Mouse (Mus musculus): ENCODE data around the gene Bcl3. TPM values are rescaled to one million over a fixed set of nuclear protein-coding genes. Genes with fewer than 3 reads are reported as not detected.

The Bcl3 gene
- polyA plus RNA-seq, 1 experiment from 2014 or later: 0.64 TPM

GRCm38 (mm10) chr7:19829694-19830093, 7.1 kb upstream of the Bcl3 start:
- ATAC-seq (ENCODE audit: low FRiP score, low read depth): no peak
- no peak overlapping the region for H3K4me2 ChIP-seq (replicated peaks)
- no peak overlapping the region for H3K9ac ChIP-seq (replicated peaks)
- H3K9me3 ChIP-seq: no peaks in the 10 kb centered on the region
- no peak overlapping the region for H3K27ac ChIP-seq (replicated peaks)
- WGBS: 89% methylated on average over 3 of the region's 3 CpGs
- no peaks in the 10 kb centered on the region for H3K36me3 ChIP-seq
- H3K27me3 ChIP-seq: peaks cover 9% of the 10 kb centered on the region; the same call in 1 of the 2 replicates
- H3K4me3 ChIP-seq: no peak overlapping the region
- H3K4me1 ChIP-seq: 0 out of 2 replicates have a peak, but pooled peaks cover 3% of the 10 kb centered on the region

DNA sequence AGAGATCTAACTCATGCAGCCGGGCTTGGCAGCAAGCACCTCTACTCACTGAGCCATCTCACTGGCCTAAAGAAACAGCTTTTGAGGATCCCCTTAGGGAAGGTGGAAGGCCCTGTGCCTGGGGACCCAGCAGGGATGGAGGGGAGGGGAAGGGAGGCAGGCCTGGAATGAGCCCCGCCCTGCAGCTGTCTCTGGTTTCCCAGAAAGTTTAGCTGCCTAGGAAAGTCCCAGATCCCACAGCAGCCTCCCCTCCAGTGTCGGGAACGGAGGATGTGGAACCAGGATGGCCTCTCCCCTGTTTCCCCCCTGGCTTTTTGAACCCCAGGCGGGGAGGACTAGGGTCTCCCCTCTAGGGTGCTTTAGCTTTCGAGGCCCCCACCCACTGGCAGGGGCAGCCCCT, 4.2 kb upstream of the Bcl3 start:
- no peak overlapping the region for H3K4me2 ChIP-seq (replicated peaks)
- H3K4me3 ChIP-seq: no peak overlapping the region
- H3K36me3 ChIP-seq: no peaks in the 10 kb centered on the region
- no peak overlapping the region; the same call in 1 of the 2 replicates for H3K9ac ChIP-seq (replicated peaks)
- peaks cover 36% of the 10 kb centered on the region for H3K27me3 ChIP-seq
- no peak for ATAC-seq (ENCODE audit: low FRiP score, low read depth)
- 22% methylated on average over 6 of the region's 6 CpGs for WGBS
- H3K27ac ChIP-seq (replicated peaks): no peak overlapping the region
- H3K4me1 ChIP-seq: peaks cover 17% of the 10 kb centered on the region; the same call in 1 of the 2 replicates
- no peaks in the 10 kb centered on the region for H3K9me3 ChIP-seq

DNA sequence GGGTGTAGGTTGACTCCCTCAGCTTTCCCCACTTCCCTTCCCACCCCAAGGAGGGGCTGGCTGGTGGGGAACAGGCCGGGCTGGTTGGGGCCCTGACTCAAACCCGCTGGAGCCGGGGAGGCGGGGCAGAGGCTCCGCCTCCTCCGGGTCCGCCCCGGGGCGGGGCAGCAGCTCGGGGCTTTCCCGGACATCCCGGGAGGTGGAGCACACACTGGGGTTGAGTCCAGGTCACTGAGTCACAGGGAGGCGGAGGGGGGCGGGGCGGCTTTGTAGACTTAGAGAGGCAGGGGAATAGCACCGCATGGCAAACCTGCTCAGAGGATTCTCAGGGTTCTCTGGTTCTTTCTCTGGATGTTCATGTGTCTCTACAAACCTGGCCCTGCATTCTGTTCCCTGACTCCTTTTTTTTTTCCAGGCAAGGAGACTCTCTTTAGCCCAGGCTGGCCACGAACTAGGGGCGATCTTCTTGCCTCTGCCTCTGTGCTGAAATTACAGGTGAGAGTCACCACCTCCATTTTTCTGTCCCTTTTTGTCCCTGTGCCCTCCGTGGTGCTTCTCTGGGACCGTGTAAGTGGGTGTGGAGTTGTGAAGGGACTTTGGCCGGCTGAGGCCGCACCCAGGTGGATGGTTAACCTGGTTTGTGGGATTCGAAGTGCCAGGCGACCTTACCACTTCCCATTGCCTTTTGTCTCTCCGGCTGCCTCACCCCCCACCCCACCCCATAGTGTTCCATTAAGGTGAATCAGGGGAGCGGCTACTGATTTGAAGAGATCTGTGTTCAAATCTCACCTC, 1.8 kb upstream of the Bcl3 start:
- Histone ChIP-seq H3K9me3 (peaks cover 7% of the 10 kb centered on the region; the same call in 1 of the 2 replicates), H3K4me3 (no peak overlapping the region), H3K4me2 (replicated peaks) (peak overlapping the region; percentile 26), H3K9ac (replicated peaks) (no peak overlapping the region), H3K4me1 (peaks cover 14% of the 10 kb centered on the region; the same call in 1 of the 2 replicates), H3K27me3 (peaks cover 44% of the 10 kb centered on the region), H3K27ac (replicated peaks) (no peak overlapping the region), H3K36me3 (no peaks in the 10 kb centered on the region)
- ATAC-seq (ENCODE audit: low FRiP score, low read depth): peak; percentile 21; the same call in 1 of the 2 replicates
- WGBS: 22% methylated on average over 25 of the region's 26 CpGs

- Histone ChIP-seq H3K27ac (replicated peaks) (no peak overlapping the region), H3K9me3 (peaks cover 7% of the 10 kb centered on the region; the same call in 1 of the 2 replicates), H3K27me3 (peaks cover 53% of the 10 kb centered on the region), H3K36me3 (no peaks in the 10 kb centered on the region), H3K4me3 (no peak overlapping the region), H3K9ac (replicated peaks) (no peak overlapping the region), H3K4me2 (replicated peaks) (peak overlapping the region; percentile 26), H3K4me1 (peaks cover 14% of the 10 kb centered on the region; the same call in 1 of the 2 replicates)
- ATAC-seq (ENCODE audit: low FRiP score, low read depth): no peak; the same call in 1 of the 2 replicates
- 23% methylated on average over 16 of the region's 16 CpGs for WGBS
These were observed 949 bp upstream of the Bcl3 start for GRCm38 (mm10) chr7:19823256-19824181.

GRCm38 (mm10) chr7:19822193-19822592, 377 bp downstream of the Bcl3 start:
- no peak for ATAC-seq (ENCODE audit: low FRiP score, low read depth)
- Histone ChIP-seq H3K9ac (replicated peaks) (peak overlapping the region; percentile 41; the same call in 1 of the 2 replicates), H3K36me3 (no peaks in the 10 kb centered on the region), H3K4me3 (peak overlapping the region; percentile 37), H3K27ac (replicated peaks) (no peak overlapping the region), H3K9me3 (peaks cover 7% of the 10 kb centered on the region; the same call in 1 of the 2 replicates), H3K4me1 (peaks cover 23% of the 10 kb centered on the region), H3K4me2 (replicated peaks) (peak overlapping the region; percentile 50), H3K27me3 (peaks cover 58% of the 10 kb centered on the region)
- 5% methylated on average over 20 of the region's 20 CpGs for WGBS

- Histone ChIP-seq H3K4me2 (replicated peaks) (no peak overlapping the region), H3K27me3 (peaks cover 63% of the 10 kb centered on the region), H3K4me1 (peaks cover 28% of the 10 kb centered on the region), H3K36me3 (no peaks in the 10 kb centered on the region), H3K9ac (replicated peaks) (no peak overlapping the region), H3K9me3 (peaks cover 7% of the 10 kb centered on the region; the same call in 1 of the 2 replicates), H3K27ac (replicated peaks) (no peak overlapping the region), H3K4me3 (no peak overlapping the region)
- no peak for ATAC-seq (ENCODE audit: low FRiP score, low read depth)
- whole genome bisulfite sequencing: 54% methylated on average over 7 of the region's 7 CpGs
These were observed 937 bp downstream of the Bcl3 start for GRCm38 (mm10) chr7:19821633-19822032.

DNA sequence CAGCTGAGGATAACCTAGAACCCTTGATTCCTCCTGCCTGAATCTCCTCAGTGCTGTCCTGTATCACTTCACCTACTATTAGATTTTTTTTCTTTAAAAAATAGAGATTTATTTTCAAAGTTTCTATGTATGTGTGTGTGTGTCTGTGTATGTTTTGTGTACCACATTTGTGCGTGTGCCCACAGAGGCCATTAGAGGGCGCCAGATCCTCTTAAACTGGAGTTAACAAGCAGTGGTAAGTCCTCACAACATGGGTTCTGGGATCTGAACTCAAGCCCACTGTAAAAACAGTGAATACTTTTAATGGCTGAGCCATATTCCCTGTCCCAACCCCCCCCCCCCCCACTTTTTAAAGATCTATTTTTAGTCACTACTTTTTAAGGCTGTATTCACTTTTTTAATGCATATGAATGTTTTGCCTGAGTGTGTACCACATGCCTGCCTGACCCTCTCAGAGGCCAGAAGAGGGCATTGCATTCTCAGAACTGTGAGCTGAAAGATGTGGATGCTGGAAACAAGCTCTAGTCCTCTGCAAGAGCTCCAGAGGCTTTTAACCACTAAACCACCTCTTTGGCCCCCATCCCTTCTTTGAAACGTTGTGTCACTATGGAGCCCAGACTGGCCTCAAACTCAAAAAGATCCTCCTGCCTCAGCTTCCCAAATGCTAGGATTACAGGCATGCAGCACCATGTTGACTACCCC, 2.1 kb downstream of the Bcl3 start:
- no peak overlapping the region for H3K27ac ChIP-seq (replicated peaks)
- H3K36me3 ChIP-seq: no peaks in the 10 kb centered on the region
- peaks cover 38% of the 10 kb centered on the region for H3K4me1 ChIP-seq
- ATAC-seq (ENCODE audit: low FRiP score, low read depth): no peak
- H3K9ac ChIP-seq (replicated peaks): no peak overlapping the region
- no peak overlapping the region for H3K4me2 ChIP-seq (replicated peaks)
- WGBS: 82% methylated on average over 3 of the region's 3 CpGs
- peaks cover 63% of the 10 kb centered on the region for H3K27me3 ChIP-seq
- H3K9me3 ChIP-seq: peaks cover 7% of the 10 kb centered on the region; the same call in 1 of the 2 replicates
- no peak overlapping the region for H3K4me3 ChIP-seq

- no peak for ATAC-seq (ENCODE audit: low FRiP score, low read depth)
- WGBS: 90% methylated on average over 7 of the region's 7 CpGs
- peaks cover 62% of the 10 kb centered on the region for H3K27me3 ChIP-seq
- H3K36me3 ChIP-seq: no peaks in the 10 kb centered on the region
- H3K4me3 ChIP-seq: no peak overlapping the region
- peaks cover 34% of the 10 kb centered on the region for H3K4me1 ChIP-seq
- no peak overlapping the region for H3K27ac ChIP-seq (replicated peaks)
- no peak overlapping the region for H3K4me2 ChIP-seq (replicated peaks)
- H3K9ac ChIP-seq (replicated peaks): no peak overlapping the region
- peaks cover 7% of the 10 kb centered on the region; the same call in 1 of the 2 replicates for H3K9me3 ChIP-seq
These were observed 3.7 kb downstream of the Bcl3 start for GRCm38 (mm10) chr7:19818875-19819274.

DNA sequence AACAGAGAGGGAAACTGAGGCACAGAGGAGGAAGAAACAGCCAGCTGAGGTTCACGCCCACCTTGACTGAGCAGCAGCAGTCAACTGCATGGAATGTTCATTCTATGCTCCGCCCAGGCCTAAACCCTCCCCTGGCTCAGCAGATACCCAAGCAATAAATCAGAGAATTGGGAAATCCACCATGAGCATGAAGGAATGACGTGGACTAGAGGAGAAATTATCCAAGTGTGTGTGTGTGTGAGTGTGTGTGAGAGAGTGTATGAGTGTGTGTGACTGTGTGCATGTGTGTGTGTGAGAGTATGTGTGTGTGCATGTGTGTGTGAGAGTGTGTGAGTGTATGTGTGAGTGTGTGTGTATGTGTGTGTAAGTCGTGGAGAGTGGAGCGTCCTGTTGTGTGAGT, 4.1 kb downstream of the Bcl3 start:
- WGBS: 93% methylated on average over 5 of the region's 5 CpGs
- peaks cover 32% of the 10 kb centered on the region for H3K4me1 ChIP-seq
- H3K36me3 ChIP-seq: no peaks in the 10 kb centered on the region
- no peak for ATAC-seq (ENCODE audit: low FRiP score, low read depth)
- no peak overlapping the region for H3K27ac ChIP-seq (replicated peaks)
- H3K9ac ChIP-seq (replicated peaks): no peak overlapping the region
- peaks cover 7% of the 10 kb centered on the region; the same call in 1 of the 2 replicates for H3K9me3 ChIP-seq
- H3K4me2 ChIP-seq (replicated peaks): no peak overlapping the region
- H3K4me3 ChIP-seq: no peak overlapping the region
- peaks cover 62% of the 10 kb centered on the region for H3K27me3 ChIP-seq

DNA sequence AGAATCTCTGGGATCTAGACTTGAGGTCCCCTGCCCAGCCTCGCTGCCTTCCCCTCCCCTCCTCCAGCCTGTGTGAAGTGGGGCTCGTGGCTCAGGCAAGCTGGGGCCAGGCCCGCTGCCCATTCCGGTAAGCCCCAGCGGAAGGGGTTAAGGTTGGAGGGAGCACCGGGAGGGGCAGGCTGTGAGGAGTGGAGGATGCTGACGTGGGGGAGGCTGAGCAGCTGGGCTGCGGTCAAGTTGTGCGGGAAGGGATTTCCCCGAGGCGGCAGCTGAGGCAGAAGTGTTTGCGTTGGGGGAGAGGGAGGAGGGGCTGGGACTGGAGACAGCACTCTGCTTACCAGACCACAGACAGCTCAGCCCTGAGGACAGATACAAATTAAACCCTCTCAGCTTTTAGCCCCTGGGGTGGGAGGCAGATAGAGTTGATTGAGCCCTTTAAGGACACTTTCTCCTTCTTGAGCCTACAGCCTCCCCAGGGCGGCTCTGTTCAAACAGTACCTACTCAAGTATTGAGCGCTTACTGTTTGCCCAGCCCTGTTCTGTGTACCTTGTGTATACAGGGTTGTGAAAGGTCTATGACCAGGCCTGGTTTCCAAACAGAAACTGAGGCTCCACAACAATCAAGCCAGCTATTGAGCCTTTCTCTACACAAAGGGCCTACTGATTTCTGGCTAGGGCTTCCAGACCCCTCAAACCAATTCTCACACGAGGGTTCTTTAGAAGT, 5.0 kb downstream of the Bcl3 start:
- peak overlapping the region; percentile 73 for H3K27ac ChIP-seq (replicated peaks)
- 4% methylated on average over 15 of the region's 15 CpGs for WGBS
- peak overlapping the region; percentile 58 for H3K4me2 ChIP-seq (replicated peaks)
- peak; percentile 72 for ATAC-seq (ENCODE audit: low FRiP score, low read depth)
- peaks cover 30% of the 10 kb centered on the region for H3K4me1 ChIP-seq
- H3K9ac ChIP-seq (replicated peaks): peak overlapping the region; percentile 37
- H3K9me3 ChIP-seq: peaks cover 7% of the 10 kb centered on the region; the same call in 1 of the 2 replicates
- H3K27me3 ChIP-seq: peaks cover 62% of the 10 kb centered on the region
- peak overlapping the region; percentile 25 for H3K4me3 ChIP-seq
- H3K36me3 ChIP-seq: no peaks in the 10 kb centered on the region
